ENCODE assay signal across 8 mouse cellular contexts in the genomic region with DNA sequence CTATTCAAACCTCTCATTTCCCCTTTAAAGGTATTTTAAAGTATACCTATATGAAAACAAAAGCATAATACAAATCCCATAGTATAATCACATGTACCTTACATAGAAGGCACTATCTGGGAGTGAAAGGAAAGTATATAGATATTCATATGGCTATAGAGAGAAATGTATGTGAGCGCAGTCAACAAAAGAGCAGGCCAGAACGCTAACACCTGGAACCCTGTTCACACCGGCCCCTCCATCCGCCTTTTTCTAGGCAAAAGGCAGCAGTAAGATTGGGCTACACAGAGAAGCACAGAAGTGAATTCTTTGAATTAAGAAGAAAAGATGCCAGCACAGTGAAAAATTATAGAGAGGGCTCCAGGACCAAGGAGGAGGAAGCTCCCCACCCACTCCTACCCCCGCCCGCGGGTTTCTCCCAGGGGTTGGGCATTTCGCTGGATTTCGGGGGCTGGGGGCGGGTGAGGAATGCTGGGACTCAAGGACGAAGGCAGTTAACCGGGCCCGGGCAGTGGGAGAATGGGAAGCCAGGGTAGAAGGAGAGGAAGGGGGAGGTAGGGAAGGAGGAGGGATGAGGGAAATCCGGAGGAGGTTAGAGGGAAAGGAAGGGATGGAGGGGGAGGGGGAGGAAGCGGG. TPM values are rescaled to one million over a fixed set of nuclear protein-coding genes. Genes with fewer than 3 reads are reported as not detected.
DNase-seq lines count a peak whose midpoint lies in the region; ATAC-seq and TF ChIP-seq lines count a peak whose summit lies in the region.

No protein-coding gene starts in this region.

- no peak for TF ChIP-seq POLR2A in myocyte (IDR thresholded peaks at IDR 0.05; ENCODE audit: insufficient read length, low read depth)

- H3K4me1 ChIP-seq in heart, embryonic 15.5 days (replicated peaks), result peaks cover 7% of the 10 kb centered on the region
- H3K4me1 ChIP-seq in intestine, embryonic 15.5 days (replicated peaks), result no peaks in the 10 kb centered on the region

- H3K79me2 ChIP-seq in myocyte (ENCODE audit: control insufficient read depth, insufficient read depth), result peaks cover 8% of the 10 kb centered on the region

- 3% methylated on average over 15 of the region's 15 CpGs for WGBS in heart, embryonic 15.5 days
- WGBS in intestine, embryonic 15.5 days, result 1% methylated on average over 15 of the region's 15 CpGs

- H3K36me3 ChIP-seq in heart, embryonic 15.5 days, result no peaks in the 10 kb centered on the region
- no peaks in the 10 kb centered on the region for H3K36me3 ChIP-seq in intestine, embryonic 15.5 days
- no peaks in the 10 kb centered on the region for H3K36me3 ChIP-seq in myocyte (ENCODE audit: control insufficient read depth, insufficient read depth)

- H3K9ac ChIP-seq in heart, embryonic 15.5 days, result peak overlapping the region; percentile 76
- H3K9ac ChIP-seq in intestine, embryonic 15.5 days, result peak overlapping the region; percentile 78

- intact Hi-C loops in heart, postnatal 14 days (cut with DNase I), result loop anchor here (2.0 kb wide), 3 partner anchors 16 to 76 kb away; a partner anchor contains a TSS

- DNase-seq in heart, postnatal 14 days, result no peak
- peak; percentile 61 for DNase-seq in A20 (ENCODE audit: low read depth, low spot score)
- DNase-seq in c-Kit-negative CD71-positive TER-119-positive erythroid progenitor cells, embryonic 14.5 days (ENCODE audit: low read depth, low spot score), result peak; percentile 16
- DNase-seq in cerebellum, adult 8-10 months, result no peak

- H3K27ac ChIP-seq in heart, embryonic 15.5 days, result peak overlapping the region; percentile 98
- H3K27ac ChIP-seq in intestine, embryonic 15.5 days, result peak overlapping the region; percentile 98

- no peak; the same call in 1 of the 2 replicates for ATAC-seq in heart, embryonic 15.5 days (replicated peaks; ENCODE audit: insufficient number of reproducible peaks, insufficient read depth, low FRiP score, low read depth)
- ATAC-seq in intestine, embryonic 15.5 days, result no peak
- no peak; the same call in none of the 2 replicates for ATAC-seq in cerebellum, adult (ENCODE audit: insufficient number of reproducible peaks, low FRiP score, low TSS enrichment)

- H3K27me3 ChIP-seq in heart, embryonic 15.5 days, result no peaks in the 10 kb centered on the region
- no peaks in the 10 kb centered on the region for H3K27me3 ChIP-seq in intestine, embryonic 15.5 days (replicated peaks)
- no peaks in the 10 kb centered on the region for H3K27me3 ChIP-seq in myocyte (ENCODE audit: control insufficient read depth, insufficient read depth, insufficient read length)

- peak overlapping the region; percentile 28 for H3ac ChIP-seq in myocyte (ENCODE audit: control insufficient read depth, insufficient read length)

- peak overlapping the region; percentile 73 for H3K4me2 ChIP-seq in heart, embryonic 15.5 days
- peak overlapping the region; percentile 69 for H3K4me2 ChIP-seq in intestine, embryonic 15.5 days (replicated peaks)
- peak overlapping the region; percentile 82 for H3K4me2 ChIP-seq in myocyte (ENCODE audit: low read depth)

- peak overlapping the region; percentile 63 for H3K4me3 ChIP-seq in heart, embryonic 15.5 days
- H3K4me3 ChIP-seq in intestine, embryonic 15.5 days (replicated peaks), result peak overlapping the region; percentile 59
- H3K4me3 ChIP-seq in myocyte, result peak overlapping the region; percentile 92

- no peaks in the 10 kb centered on the region for H3K9me3 ChIP-seq in heart, embryonic 15.5 days (replicated peaks)
- H3K9me3 ChIP-seq in intestine, embryonic 15.5 days, result no peaks in the 10 kb centered on the region

TF ChIP-seq in myocyte, 11 proteins besides CTCF, POLR2A, EP300 and RAD21:
- no peak for TF ChIP-seq CEBPB (IDR thresholded peaks at IDR 0.05; ENCODE audit: insufficient read depth, poor library complexity, severe bottlenecking)
- TF ChIP-seq TCF3 (IDR thresholded peaks at IDR 0.05; ENCODE audit: insufficient read length, low read depth), result no peak
- TF ChIP-seq MYOD1 (IDR thresholded peaks at IDR 0.05; ENCODE audit: control insufficient read depth in 1 of 3, insufficient read length in 2 of 3, low read depth in 2 of 3), result no peak
- no peak for TF ChIP-seq E2F4 (IDR thresholded peaks at IDR 0.05; ENCODE audit: insufficient read depth)
- no peak for TF ChIP-seq MYOG (IDR thresholded peaks at IDR 0.05; ENCODE audit: control insufficient read depth in 1 of 3, insufficient read depth in 1 of 3, insufficient read length in 2 of 3, low read depth in 2 of 3)
- TF ChIP-seq SRF (IDR thresholded peaks at IDR 0.05; ENCODE audit: control insufficient read depth, insufficient read length, low read depth), result no peak
- no peak for TF ChIP-seq REST (IDR thresholded peaks at IDR 0.05; ENCODE audit: insufficient read depth, insufficient read length)
- TF ChIP-seq MAX (IDR thresholded peaks at IDR 0.05; ENCODE audit: low read depth), result no peak
- no peak for TF ChIP-seq TCF12 (IDR thresholded peaks at IDR 0.05; ENCODE audit: insufficient read depth, poor library complexity, severe bottlenecking)
- TF ChIP-seq USF1 (IDR thresholded peaks at IDR 0.05; ENCODE audit: low read depth), result no peak
- no peak for TF ChIP-seq POLR2AphosphoS2 (IDR thresholded peaks at IDR 0.05; ENCODE audit: insufficient read length, low read depth)

RNA-seq across cellular contexts. Expression of a gene that starts 0.7 kb away (rescaled TPM):
- polyA plus RNA-seq in heart, embryonic 15.5 days (2015; fragmentation: Nextera tagmentation; extraction: Ambion mirVana), result 34.6 and 39.0 TPM in 2 replicates
- 10 to 100 TPM; 45.3 to 49.5 TPM for total RNA-seq in heart, postnatal 14 days (2021)
- 53.4 and 53.7 TPM in 2 replicates for polyA plus RNA-seq in intestine, embryonic 15.5 days (2015; fragmentation: Nextera tagmentation; extraction: Ambion mirVana)
- polyA plus RNA-seq in myocyte (2012; fragmentation: generic; extraction: Trizol), result 14.9 TPM

RNA-seq across cellular contexts. Expression of a gene that starts 56.3 kb away (rescaled TPM):
- 40.1 and 42.7 TPM in 2 replicates for polyA plus RNA-seq in heart, embryonic 15.5 days (2015; fragmentation: Nextera tagmentation; extraction: Ambion mirVana)
- total RNA-seq in heart, postnatal 14 days (2021), result 10 to 100 TPM; 40.6 to 43.6 TPM
- 43.2 and 46.3 TPM in 2 replicates for polyA plus RNA-seq in intestine, embryonic 15.5 days (2015; fragmentation: Nextera tagmentation; extraction: Ambion mirVana)
- 5.9 TPM for polyA plus RNA-seq in myocyte (2012; fragmentation: generic; extraction: Trizol)

Comparison
In these comparisons a context has a peak if more than half of its experiments do, and no peak if none do; other contexts are left out.
1. DNase-seq: peak in A20 (single experiment) and c-Kit-negative CD71-positive TER-119-positive erythroid progenitor cells, embryonic 14.5 days (single experiment); none in heart, postnatal 14 days (0 of 2) and cerebellum, adult 8-10 months (single experiment).
2. Peak in every context shown above with its lines, with median percentiles within 50 percentile points of each other: H3K4me2 ChIP-seq and H3K4me3 ChIP-seq.